Mouse (Mus musculus) left cerebral cortex, adult 18-20 months (tissue): ENCODE results near the gene Lekr1. TPM values are rescaled to one million over a fixed set of nuclear protein-coding genes. Genes with fewer than 3 reads are reported as not detected.

Experiments used
- DNase-seq, 2 experiments: peaks; one replicate each; pipeline ENCODE4 v3.0.0; 2021 to 2022; ENCODE audit warnings: low spot score in 2 of 2, mixed read lengths in 1 of 2
- total RNA-seq, 2 experiments: library from RNA; stranded (reverse); gene quantifications; 2 replicates each; pipeline ENCODE4 v1.2.3; 2021

Lekr1 gene
- total RNA-seq, 2 experiments from 2014 or later: 6.9 to 7.3 TPM

DNA sequence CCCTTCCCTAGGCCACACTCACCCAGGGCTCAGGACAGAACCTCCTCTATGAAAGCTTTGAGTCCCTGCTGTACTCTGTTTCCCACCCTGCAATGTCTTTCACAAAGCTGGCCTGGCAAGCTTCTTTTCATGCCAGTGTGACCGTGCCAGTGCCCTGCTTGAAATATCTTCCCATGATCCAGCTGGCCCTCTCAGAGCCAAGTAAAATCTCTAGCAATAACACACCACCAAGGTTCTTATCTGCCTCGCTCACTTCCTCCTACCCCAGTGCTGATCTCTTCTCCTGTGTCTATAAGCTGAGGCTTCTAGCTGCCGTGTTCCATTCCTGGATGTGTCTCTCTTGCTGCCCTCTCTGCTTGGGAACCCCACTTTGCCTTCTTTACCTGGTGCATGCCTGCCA lies 162.0 kb downstream of the Lekr1 start:
- no peak for DNase-seq

DNA sequence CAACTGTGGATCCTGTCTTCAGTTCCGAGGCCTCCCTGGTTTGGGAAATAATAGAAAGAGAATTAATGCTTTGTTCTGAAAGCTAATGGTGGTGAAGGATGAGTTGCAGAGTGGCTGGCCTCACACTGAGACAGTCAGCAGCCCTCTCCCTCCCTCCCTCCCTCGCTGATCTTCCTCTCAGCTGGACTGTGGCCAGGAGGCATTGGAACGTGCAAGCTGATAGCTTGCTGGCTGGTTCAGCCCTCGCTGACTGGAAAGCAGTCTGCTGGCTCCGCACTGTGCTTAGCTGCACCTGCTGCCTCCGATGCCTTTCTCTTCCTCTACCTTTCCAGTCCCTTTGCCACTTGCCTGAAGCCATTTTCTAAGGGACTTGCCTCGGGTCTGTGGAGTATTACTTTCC lies 163.2 kb downstream of the Lekr1 start:
- peak; percentile 14 to 19 for DNase-seq

DNA sequence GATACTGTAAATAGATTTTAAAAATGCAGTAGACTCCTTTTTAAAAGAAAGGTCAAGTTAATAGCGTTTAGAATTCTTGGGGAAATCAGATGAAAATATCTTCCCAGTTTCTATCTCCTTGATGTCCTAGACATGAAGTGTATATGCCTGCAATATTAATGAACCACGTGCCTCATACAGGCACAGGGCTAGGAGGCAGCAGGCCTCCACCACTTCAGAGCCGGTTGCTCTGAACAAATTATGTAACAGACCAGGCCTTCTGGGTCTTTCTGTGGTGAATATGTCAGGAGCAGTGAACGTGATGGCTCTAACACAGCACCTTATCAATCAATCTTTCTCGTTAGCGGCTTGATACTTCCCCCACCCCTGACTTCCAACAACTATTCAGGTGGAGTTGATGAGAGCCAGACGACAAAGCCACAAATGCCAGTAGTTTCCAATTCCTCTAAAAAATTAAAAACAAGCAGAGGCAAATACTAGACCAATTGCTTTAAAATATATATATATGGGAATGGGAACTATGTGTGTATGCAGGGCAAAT lies 164.0 kb downstream of the Lekr1 start:
- DNase-seq: no peak

DNA sequence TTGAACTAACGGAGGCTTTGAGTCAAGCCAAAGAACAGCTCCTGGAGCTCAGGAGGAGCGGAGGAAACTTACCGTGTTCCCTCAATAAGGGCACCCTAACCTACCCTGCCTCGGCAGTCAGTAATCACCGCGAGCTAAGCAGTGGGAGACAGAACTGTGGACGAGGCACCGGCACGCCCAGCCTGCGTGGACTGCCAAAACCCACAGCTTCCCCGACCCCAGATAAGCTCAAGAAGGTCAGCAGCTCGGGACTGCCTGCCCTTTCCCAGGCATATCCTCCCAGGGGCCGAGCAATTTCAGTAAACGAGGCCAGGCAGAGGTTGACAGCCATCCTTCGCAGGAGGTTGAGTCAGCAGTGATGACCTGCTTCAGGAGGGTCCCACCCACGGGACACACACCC lies 164.8 kb downstream of the Lekr1 start:
- no peak for DNase-seq

DNA sequence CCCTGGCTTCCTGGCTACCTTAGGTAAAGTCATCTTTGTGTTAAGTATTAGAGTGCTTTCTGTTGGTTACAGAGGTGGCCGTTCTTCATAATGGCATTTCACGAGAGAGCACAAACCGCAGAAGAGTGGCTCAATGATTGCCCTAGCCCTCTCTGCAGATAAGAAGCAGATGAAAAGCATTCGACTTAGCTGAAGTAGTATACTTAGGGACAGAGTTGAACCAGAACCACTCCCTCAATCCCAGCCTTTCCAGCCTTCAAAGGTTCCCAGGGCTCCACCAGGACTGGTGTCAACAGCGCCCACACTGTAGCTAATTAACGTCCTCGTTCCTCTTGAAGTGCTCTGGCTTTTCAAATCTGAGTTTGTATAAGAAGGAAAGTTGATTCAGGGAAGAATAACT lies 166.4 kb downstream of the Lekr1 start:
- no peak for DNase-seq

DNA sequence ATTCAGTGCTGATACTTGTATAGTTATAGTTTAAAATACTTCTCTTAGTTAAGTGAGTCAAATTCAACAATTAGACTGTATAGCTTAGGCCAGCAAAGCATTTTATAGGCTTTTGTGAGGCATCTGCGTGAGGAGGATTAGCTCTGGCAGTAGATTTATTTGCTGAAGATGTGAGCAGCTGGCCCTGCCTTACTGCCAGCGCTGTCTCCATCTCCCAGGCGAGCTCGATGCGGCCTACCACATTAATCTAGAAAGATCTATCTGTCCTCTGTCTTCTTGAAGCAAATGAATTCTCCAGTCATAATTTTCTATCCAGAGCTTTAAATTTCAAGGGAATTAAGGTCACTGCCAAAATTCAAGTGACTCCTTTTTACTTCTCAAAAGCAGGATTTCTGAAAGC lies 170.4 kb downstream of the Lekr1 start:
- no peak for DNase-seq

DNA sequence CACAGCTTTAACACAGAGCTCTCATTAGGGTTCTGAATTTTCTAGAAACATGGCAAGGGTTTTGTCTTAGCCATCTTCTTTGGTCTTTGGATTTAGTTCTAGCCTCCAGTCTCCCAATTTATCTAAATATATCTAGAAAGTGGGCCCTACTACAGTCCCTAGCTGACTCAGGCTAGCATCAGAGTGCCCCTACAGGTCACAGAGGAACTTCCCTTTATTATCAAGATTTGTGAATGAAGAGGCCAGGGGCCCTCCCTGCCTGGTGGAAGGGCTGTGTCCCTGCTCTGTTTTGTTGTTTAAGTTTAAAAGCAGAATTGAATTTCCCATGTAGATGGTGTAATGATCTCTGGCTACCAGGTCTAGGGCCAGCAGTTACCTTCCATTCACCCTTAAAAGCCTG lies 173.6 kb downstream of the Lekr1 start:
- no peak for DNase-seq

DNA sequence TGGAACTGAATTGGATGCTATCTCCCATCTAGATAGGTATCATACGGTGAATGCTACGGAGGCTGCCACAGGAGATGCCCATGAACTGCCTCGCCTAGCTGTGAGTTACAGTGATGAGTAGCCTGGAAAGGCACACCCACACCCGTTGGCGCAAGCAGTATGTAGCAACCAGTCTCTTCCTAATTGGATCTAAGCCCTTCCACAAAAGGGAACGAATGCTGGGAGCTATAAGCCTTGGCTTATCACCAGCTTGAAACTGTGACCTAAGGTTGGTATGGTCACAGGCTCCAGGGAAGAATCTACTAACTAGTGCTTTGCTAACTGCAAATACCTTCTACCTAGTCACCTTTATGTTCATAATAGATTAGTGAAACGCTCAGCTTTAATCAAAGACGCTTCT lies 175.1 kb downstream of the Lekr1 start:
- no peak for DNase-seq

DNA sequence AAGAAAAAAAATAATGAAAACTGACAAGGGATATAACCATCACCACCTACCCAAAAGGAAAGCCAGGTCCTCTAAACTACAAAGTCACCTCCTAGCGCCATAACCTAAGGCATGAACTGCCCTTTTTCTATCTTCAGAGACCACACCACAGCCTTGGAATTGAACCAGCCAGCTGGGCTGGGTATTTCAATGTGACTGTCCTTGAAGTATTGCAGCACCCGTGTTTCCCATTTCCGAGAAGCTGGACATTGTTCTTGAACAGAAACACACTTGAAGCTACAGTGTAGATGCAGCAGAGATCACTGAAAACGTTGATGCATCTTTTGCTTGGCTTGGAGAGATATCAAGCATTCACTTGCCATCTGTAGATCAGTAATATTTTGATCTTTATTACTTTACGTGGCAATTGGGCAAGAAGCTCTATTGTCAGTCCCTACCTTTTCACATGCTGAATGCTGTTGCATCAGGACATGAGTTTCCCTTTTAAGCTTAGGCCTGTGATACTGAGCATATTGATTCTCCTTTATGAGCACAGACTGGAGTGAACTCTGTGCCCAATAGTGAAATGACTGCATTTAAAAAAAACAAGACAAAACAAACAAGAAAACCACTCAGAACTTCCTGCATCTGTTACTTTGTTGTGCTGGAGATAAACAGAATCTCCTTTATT lies 176.6 kb downstream of the Lekr1 start:
- no peak for DNase-seq

DNA sequence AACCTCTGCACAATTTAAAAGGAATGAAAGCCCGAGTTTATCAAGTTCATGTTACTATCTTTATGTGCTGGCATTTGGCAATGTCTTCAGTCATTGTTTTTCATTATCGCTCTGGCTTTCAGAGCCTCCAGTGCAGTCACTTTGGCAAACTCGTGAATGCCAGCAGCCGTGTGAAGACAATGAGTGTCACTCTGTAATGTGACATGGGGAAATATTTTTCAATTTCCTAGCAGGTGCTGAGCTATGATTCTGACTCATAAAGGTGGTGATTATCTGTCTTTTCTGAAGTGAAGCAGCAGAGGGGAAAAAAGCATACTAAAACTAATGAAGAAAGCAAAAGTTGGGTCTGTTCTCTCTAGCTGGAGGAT lies 177.1 kb downstream of the Lekr1 start:
- no peak for DNase-seq

DNA sequence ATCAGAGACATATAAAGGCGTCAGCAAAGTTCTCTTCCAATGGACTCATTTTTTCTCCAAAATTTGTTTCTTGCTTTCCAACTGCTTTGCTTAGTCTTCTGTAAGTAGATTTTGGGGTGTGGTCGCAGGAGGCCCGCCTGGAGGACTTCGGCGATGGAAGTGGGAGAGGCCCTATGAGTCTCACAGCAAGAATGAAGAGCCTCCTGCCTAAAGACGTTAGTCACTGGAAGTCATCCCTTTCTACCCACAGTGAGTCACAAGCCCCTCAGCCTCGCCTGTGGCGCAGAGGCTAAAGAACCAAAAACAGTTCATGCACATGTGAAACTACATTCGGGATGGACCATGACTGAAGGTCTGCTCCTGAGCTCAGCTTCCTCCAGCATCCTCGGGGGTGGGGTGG lies 178.3 kb downstream of the Lekr1 start:
- DNase-seq: no peak

DNA sequence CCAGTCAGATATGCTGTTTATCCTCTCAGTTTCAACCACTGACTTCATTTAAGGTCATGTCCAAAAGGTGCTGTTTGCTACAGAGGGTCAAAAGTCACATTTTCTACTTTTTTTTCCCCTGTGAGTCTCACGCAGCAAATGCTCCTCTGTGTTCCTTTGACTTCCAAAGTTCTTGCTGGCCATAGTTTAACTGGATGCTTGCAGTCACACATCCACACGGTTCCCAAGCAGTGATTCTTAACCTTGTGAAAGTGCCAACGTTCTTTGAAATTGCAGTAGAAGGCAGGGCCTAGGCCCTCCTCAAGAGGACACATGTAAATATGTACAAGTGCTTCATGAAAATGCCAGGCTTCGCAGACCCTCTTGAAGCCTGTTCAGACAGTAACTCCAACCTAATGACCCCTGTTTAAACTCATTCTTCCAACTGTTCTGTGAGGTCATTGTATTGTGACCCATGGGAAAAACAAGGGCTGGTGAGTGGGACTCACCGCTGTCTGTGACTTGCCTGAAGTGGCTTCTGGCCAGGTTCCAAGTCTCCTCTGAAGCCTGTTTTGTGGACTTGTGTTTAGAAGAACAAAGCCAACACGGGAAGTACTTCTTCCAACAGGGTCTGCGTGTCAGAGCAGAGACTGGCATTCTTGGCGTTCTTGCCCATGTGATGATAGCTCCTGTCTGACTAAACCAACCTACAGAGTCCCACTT lies 179.0 kb downstream of the Lekr1 start:
- no peak for DNase-seq

DNA sequence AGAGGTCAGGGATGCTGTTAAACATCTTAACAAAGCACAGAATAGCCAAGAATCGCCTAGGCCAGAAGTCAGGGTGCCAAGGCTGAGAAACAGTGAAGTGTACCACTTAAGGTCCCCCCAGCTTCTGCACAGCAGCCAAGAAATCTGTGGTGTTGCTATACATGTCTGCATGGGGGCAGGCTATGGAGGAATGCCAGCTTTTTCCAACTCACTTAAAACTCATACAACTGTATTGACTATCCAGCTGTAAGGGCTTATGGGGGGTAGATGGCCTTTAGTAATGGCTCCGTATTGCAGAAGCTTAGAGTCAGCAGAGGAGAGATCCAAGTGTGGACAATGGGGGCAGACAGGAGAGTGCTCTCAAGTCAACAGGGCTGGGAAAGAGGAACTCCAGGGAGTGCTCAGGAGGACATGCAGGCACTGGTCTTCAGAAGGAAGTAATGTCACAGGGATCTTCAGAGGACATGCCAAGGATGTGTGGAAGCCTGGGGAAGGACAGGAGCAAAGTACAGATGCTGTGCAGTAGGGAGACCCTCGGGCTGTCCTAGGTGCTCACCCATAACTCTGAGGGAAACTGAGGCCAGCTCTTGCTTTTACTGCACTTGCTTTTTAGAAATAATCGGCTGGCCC lies 181.2 kb downstream of the Lekr1 start:
- no peak for DNase-seq

DNA sequence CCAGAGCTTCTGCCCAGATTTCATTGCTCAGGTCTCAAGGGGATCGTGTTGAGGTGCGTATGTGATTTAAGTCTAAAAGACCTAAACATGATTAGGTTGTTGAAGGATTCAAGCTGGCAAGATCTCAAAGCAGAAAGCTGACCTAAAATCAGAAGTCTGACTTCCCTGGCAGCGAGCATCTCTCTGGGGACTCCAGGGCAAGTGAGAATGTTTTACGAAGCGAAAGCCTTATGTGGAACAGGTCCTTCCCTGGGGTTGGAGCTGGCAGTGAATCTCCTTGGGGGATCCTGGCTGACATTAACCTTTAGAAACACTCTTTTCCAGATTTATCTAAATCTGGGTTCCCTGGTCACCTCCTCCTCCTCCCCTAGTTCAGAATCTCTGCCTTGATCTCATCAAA lies 187.7 kb downstream of the Lekr1 start:
- DNase-seq: no peak

DNA sequence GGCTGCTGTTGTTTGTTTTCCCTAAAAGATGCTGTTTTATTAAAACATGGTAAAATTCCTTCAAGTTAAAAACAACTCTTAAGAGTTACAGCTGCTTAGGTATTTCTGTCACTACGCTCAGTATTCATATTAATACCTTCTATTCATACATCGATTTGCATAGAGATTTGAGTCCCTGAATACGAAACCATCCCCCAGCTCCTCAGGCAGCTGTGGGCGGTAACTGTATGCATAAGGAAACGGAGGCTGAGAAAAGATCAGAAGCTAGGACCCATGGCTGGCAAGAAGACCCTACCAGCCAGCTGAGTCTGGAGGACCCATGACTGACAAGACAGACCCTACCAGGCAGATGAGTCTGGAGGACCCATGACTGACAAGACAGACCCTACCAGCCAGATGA lies 189.5 kb downstream of the Lekr1 start:
- DNase-seq: no peak

DNA sequence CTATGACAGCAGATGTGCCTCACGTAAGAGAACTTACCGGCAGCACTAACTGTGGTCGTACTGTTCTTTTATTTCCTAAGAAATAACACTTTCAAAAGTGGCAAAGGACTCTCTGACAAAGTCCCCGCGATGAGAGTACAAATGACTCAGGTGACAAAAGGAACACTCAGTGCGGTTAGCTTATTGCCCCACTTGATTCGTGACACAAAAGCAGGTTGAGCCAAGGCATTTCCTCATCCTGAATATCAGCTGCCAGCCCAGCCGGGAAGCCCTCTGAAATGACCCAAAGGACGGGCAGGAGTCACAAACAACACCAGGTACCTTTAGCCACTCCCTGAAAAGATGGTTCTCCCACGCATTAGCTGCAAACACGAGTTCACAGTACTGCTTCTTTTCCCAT lies 192.1 kb downstream of the Lekr1 start:
- DNase-seq: no peak

DNA sequence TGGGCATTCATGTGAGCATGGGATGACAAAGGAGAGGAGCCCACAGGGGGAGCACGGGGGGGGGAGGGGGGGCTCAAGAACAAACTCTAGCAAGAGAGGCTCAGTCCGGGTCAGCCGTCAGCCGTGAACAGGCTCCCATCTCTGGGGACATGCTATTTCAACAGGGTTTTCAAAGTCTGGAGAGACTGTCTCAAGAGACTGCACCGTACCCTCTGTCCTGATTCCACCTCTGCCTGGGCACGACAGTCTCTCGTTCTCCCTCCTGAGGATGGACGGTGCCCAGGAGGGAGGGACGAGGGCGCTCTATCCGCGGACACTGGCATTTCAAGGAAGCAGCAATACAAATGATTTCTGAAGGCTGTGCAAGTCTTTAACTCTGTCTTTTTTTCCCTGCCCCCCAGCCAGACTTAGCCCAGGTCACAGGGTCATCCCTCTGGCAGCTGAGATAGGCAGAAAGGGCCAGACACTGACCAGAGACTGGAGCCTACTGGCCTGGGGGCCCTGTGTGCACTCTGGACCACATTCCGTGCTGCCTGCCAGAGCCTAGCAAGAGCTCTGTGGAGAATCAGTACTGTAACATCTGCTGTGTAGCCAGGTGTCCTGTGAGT lies 192.8 kb downstream of the Lekr1 start:
- DNase-seq: no peak

DNA sequence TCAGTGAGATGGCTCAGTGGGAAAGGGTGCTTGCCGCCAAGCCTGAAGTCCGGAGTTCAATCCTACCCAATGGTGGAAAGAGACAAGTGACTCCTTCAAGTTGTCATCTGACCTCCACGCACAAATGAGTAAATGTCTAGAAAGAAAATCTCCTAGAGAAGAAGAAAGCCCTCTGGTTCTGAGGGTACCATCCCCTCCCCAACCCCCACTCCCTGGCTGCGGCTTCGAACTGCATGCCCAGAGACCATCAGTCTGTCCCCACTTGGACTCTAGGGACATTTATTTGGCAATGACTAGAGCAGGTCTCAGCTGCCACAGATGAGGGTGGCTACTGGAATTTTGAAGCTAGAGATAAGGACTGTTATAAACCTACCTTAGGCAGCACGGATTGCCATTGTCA lies 193.7 kb downstream of the Lekr1 start:
- DNase-seq: no peak

DNA sequence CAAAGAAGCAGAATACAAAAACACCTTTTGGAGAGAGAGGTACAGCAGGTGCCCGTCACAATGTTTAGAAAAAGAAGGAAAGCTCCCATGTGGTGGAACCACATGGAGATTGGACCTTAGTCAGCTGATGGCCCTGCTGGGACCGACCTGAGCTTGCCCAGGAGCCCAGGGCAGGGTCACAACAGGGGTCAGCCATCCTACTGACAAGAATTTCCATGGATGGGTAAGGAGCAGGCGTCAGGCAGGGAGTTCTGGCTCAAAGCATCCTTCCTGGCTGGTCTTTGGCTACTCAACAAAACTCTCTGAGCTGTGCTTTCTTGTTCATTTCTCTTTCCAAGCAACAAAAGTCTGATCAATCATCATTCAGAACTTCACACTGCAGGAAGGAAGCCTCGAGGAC lies 194.9 kb downstream of the Lekr1 start:
- no peak for DNase-seq

DNA sequence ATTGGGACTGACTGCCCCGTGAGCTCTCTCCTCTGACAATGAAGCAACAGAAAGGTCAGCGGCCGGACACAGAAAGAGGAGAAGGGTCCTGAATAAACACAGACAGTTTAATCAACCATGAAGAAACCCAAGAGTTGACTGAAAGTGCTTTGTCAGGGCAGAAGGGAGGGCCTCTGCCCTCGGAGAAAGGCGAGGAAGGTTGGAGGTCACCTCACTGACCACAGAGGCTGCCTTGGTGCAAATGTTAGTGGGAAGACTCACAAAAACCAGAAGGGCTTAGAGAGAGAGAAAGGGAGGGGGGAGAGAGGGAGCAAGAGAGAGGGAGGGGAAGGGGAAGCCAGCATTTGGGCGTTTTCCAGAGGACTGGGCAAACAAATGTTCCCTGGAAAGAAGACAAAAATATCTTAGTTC lies 195.4 kb downstream of the Lekr1 start:
- no peak for DNase-seq

DNA sequence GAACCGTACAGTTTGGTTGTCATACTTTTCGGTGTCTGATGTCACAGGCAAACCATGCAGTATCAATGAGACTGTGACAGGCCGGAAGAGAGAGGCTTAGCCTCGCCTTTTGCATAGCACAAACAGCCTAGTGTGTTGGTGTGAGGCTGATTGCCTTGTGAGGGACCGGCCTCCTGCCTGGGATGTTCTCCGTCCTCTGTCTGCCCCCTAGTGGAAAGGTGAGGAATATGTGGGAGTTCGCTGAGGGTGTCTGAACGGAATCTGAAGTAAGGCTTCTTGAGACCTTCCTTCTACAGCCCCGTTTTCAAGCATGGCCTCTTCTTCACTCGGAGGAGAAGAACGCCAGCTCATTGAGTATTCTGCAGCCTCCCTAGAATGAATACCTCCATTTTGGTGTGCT lies 197.3 kb downstream of the Lekr1 start:
- DNase-seq: peak; percentile 79 to 85

DNA sequence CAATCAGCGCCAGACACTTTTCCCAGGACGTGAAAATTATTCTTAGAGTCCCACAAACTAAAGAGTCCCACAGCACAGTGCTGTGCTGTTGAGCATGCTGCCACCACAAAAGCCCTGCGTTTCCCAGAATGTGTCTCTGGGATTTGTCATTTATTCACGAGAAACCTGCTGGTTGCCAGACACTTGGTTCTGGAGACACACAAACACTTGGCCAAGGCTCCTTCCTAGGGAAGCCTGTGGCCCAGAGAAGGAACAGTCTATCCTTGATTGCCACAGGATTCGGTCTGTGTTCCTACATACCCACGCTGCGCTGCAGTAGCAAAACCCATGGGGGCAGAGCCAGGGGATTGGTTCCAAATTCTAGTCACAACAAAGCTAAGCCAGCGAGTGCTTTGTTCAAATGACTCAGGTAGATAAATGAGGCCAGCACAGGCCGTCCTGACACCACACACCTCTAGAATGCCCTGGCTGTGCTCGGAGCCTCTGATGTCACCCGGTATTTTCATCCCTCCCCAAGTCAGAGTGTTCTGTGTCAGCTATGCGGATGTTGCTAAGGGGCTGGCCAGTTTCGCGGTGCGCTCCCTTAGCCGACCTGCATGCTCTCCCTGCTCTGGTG lies 197.8 kb downstream of the Lekr1 start:
- peak; percentile 8 to 33 for DNase-seq
